In the genomic region with DNA sequence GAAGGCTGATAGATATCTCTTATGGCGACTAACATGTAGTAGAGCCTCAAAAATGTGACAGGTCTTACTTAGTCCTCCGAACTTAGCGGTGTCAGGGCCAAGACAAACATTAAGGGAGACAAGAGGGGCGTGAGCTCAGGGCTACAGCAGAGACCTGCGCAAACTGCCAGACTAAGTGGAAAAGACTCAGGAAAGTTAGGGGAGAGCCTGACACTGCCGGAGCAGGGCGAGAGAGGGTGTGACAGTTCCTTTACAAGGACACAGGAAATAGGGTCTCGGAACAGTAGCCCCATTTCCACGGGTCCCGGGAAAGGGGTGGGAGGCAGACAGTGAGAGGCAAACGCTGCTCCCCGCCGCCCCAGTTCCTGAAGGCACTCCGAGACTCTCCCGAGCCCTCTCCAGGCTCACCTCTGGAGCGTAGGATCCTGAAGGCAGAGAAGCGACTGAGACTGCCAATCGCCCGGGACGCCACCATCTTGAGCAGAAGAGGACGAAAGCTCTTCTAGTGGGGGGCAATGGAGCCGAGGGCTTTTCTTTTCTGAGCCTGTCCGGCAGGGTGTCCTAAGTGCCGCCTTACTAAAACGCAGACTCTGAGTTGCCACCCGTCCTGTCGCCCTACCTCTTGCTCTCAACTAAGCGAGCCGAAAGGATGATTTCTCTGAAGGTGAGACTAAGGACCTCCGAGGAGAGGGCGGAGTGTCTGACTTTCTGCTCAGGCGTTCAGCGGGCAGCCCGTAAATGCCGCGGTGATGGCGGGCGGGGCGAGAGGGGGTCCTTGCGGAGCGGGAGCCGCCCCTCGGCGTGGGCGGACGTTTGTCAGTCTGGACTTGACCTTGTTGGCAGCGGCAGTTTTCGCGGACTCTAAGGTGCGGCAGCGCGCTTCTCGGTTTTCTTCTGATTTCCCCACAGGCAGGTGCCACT, we compare ENCODE assay signal across 8 mouse cellular contexts. TPM values are rescaled to one million over a fixed set of nuclear protein-coding genes. Genes with fewer than 3 reads are reported as not detected.
A peak's percentile ranks its signal among the peaks of the same experiment; 100 is the strongest.
DNase-seq lines count a peak whose midpoint lies in the region; ATAC-seq and TF ChIP-seq lines count a peak whose summit lies in the region.

A gene (minus strand): TSS at position 689 of the 921 bp plus-strand sequence.
A gene (plus strand): TSS at position 775 of the 921 bp plus-strand sequence.

- peak within 1 kb of the TSS; percentile 80; the same call in 1 of the 2 replicates for H3K27ac ChIP-seq in ES-E14 (ENCODE audit: insufficient read depth, low read depth, low read length, poor library complexity, severe bottlenecking)
- peak within 1 kb of the TSS; percentile 80 for H3K27ac ChIP-seq in forebrain, embryonic 16.5 days (ENCODE audit: low read length)
- H3K27ac ChIP-seq in layer of hippocampus, adult 2 months: peak within 1 kb of the TSS; percentile 100
- peak within 1 kb of the TSS; percentile 79 for H3K27ac ChIP-seq in lung, embryonic 14.5 days (ENCODE audit: low read depth)
- peak within 1 kb of the TSS; percentile 98 for H3K27ac ChIP-seq in olfactory bulb, adult 2 months (ENCODE audit: insufficient read depth, low read depth, low read length)
- H3K27ac ChIP-seq in thymus, adult 2 months (ENCODE audit: control insufficient read depth, insufficient read depth, low read length): peak within 1 kb of the TSS; percentile 77

- TF ChIP-seq POLR2A in olfactory bulb, adult 2 months (IDR thresholded peaks at IDR 0.05; ENCODE audit: insufficient read depth, low read depth, low read length): peak; percentile 62
- peak; percentile 68 for TF ChIP-seq POLR2A in thymus, adult 2 months (IDR thresholded peaks at IDR 0.05; ENCODE audit: control insufficient read depth, extremely low read depth, insufficient read depth, low read length, poor library complexity)

- no peaks in the 10 kb centered on the region for H3K9me3 ChIP-seq in ES-E14 (ENCODE audit: control insufficient read depth, insufficient read depth, low read depth, low read length)
- H3K9me3 ChIP-seq in forebrain, embryonic 16.5 days (ENCODE audit: control insufficient read depth, low read length): no peaks in the 10 kb centered on the region
- H3K9me3 ChIP-seq in lung, embryonic 14.5 days (ENCODE audit: low read depth, low read length): no peaks in the 10 kb centered on the region

- H3K4me2 ChIP-seq in forebrain, embryonic 16.5 days (ENCODE audit: low read length): peak within 1 kb of the TSS; percentile 94
- peak within 1 kb of the TSS; percentile 84 for H3K4me2 ChIP-seq in lung, embryonic 14.5 days

- ATAC-seq in forebrain, embryonic 16.5 days: peak; percentile 94
- peak; percentile 91 for ATAC-seq in lung, embryonic 14.5 days (ENCODE audit: insufficient read depth)

- under 1% methylated on average over 52 of the region's 53 CpGs for WGBS in forebrain, embryonic 16.5 days
- WGBS in lung, embryonic 14.5 days: under 1% methylated on average over 53 of the region's 53 CpGs
- WGBS in olfactory bulb, adult 2 months: under 1% methylated on average over 53 of the region's 53 CpGs
- WGBS in thymus, adult 2 months: under 1% methylated on average over 53 of the region's 53 CpGs

- intact Hi-C loops in heart, postnatal 36 days (cut with DNase I): loop anchor here (5.0 kb wide), 1 partner anchor 78 kb away; a partner anchor contains a TSS

- H3K4me3 ChIP-seq in ES-E14 (ENCODE audit: insufficient read depth in 1 of 2, low read depth in 1 of 2, low read length in 2 of 2, poor library complexity in 1 of 2, severe bottlenecking in 1 of 2): peak within 1 kb of the TSS; percentile 70 to 94
- H3K4me3 ChIP-seq in forebrain, embryonic 16.5 days (replicated peaks; ENCODE audit: low read length): peak within 1 kb of the TSS; percentile 73
- peak within 1 kb of the TSS; percentile 98 for H3K4me3 ChIP-seq in layer of hippocampus, adult 2 months
- peak within 1 kb of the TSS; percentile 79 for H3K4me3 ChIP-seq in lung, embryonic 14.5 days (ENCODE audit: low read depth, low read length)
- H3K4me3 ChIP-seq in olfactory bulb, adult 2 months (ENCODE audit: insufficient read depth, low read depth, low read length): peak within 1 kb of the TSS; percentile 84
- H3K4me3 ChIP-seq in thymus, adult 2 months (ENCODE audit: control insufficient read depth, insufficient read depth, low read length): peak within 1 kb of the TSS; percentile 86

- in situ Hi-C loops in ES-E14 (cut with MboI; ENCODE audit: low sequenced_read_pairs in 2 of 2, unreplicated experiment in 2 of 2): no loop called here

- peak; percentile 47 for TF ChIP-seq CTCF in layer of hippocampus, adult 2 months (conservative IDR thresholded peaks at IDR 0.05)
- 0 out of 2 replicates have a peak, but pooled peaks have one; percentile 19 for TF ChIP-seq CTCF in lung, embryonic 14.5 days (IDR thresholded peaks at IDR 0.05; ENCODE audit: low read depth)
- peak; percentile 31; the same call in 1 of the 2 replicates for TF ChIP-seq CTCF in olfactory bulb, adult 2 months (IDR thresholded peaks at IDR 0.05; ENCODE audit: insufficient read depth, low read depth, low read length)
- TF ChIP-seq CTCF in thymus, adult 2 months (IDR thresholded peaks at IDR 0.05; ENCODE audit: borderline replicate concordance, control insufficient read depth, extremely low read depth, insufficient read depth, low read length, poor library complexity): 0 out of 2 replicates have a peak, but pooled peaks have one; percentile 8

- H3K4me1 ChIP-seq in ES-E14 (ENCODE audit: control insufficient read depth in 2 of 2, insufficient read depth in 2 of 2, low read length in 2 of 2, poor library complexity in 1 of 2): peaks cover 0 to 2% of the 10 kb centered on the region in 2 experiments; a peak in 2 of 4 replicates
- peaks cover 22% of the 10 kb centered on the region for H3K4me1 ChIP-seq in forebrain, embryonic 16.5 days (replicated peaks; ENCODE audit: control insufficient read depth, insufficient read depth, low read length)
- peaks cover 3% of the 10 kb centered on the region; the same call in 1 of the 2 replicates for H3K4me1 ChIP-seq in lung, embryonic 14.5 days (ENCODE audit: insufficient read depth)
- 0 out of 2 replicates have a peak, but pooled peaks cover 2% of the 10 kb centered on the region for H3K4me1 ChIP-seq in olfactory bulb, adult 2 months (ENCODE audit: control insufficient read depth, insufficient read depth, low read length)
- no peaks in the 10 kb centered on the region for H3K4me1 ChIP-seq in thymus, adult 2 months (replicated peaks; ENCODE audit: control insufficient read depth, insufficient read depth, low read length)

- no peaks in the 10 kb centered on the region for H3K36me3 ChIP-seq in ES-E14 (ENCODE audit: control insufficient read depth, insufficient read depth, low read length, poor library complexity, severe bottlenecking)
- H3K36me3 ChIP-seq in forebrain, embryonic 16.5 days (ENCODE audit: control insufficient read depth, insufficient read depth): no peaks in the 10 kb centered on the region
- H3K36me3 ChIP-seq in lung, embryonic 14.5 days (ENCODE audit: insufficient read depth): 0 out of 2 replicates have a peak, but pooled peaks cover 3% of the 10 kb centered on the region
- H3K36me3 ChIP-seq in thymus, adult 2 months (ENCODE audit: control insufficient read depth, insufficient read depth, low read length): no peaks in the 10 kb centered on the region

- peak; percentile 81 for DNase-seq in ES-E14 (ENCODE audit: low read depth, low spot score)
- DNase-seq in cerebellum, adult 11-12 months: peak; percentile 91
- peak; percentile 96 to 99 for DNase-seq in heart, postnatal 36 days
- peak; percentile 86 to 94 for DNase-seq in layer of hippocampus, adult 2 months (ENCODE audit: low spot score in 2 of 2)
- DNase-seq in lung, embryonic 14.5 days: peak; percentile 94
- DNase-seq in thymus, adult 2 months: peak; percentile 93

- H3K27me3 ChIP-seq in forebrain, embryonic 16.5 days (replicated peaks; ENCODE audit: control insufficient read depth, insufficient read depth, low read length): no peaks in the 10 kb centered on the region
- H3K27me3 ChIP-seq in lung, embryonic 14.5 days (ENCODE audit: insufficient read depth, low read length): no peaks in the 10 kb centered on the region
- H3K27me3 ChIP-seq in thymus, adult 2 months (ENCODE audit: control insufficient read depth, insufficient read depth, low read length): no peaks in the 10 kb centered on the region

- peak within 1 kb of the TSS; percentile 86 for H3K9ac ChIP-seq in ES-E14 (ENCODE audit: insufficient read depth, low read depth, low read length, poor library complexity, severe bottlenecking)
- H3K9ac ChIP-seq in forebrain, embryonic 16.5 days (replicated peaks; ENCODE audit: low read depth, low read length): peak within 1 kb of the TSS; percentile 80
- H3K9ac ChIP-seq in lung, embryonic 14.5 days: peak within 1 kb of the TSS; percentile 82

TF ChIP-seq in ES-E14, 5 proteins besides CTCF, POLR2A, EP300 and RAD21:
- TF ChIP-seq ZC3H11A (IDR thresholded peaks at IDR 0.05; ENCODE audit: borderline replicate concordance, low read depth, low read length) (no peak), HCFC1 (IDR thresholded peaks at IDR 0.05; ENCODE audit: borderline replicate concordance, insufficient read depth, low read length) (peak; percentile 67; the same call in 1 of the 2 replicates)

RNA-seq across cellular contexts. Expression of the first gene that starts in this region (rescaled TPM):
- total RNA-seq in ES-E14 (2012; rRNA removed): 101 and 102 TPM in 2 replicates
- polyA plus RNA-seq in forebrain, embryonic 16.5 days (2015; fragmentation: Nextera tagmentation; extraction: Ambion mirVana): 76.0 and 80.7 TPM in 2 replicates
- 1,000 to 10,000 TPM; 1,332 to 1,358 TPM for total RNA-seq in heart, postnatal 36 days (2021)
- 10 to 100 TPM; 77.8 to 80.9 TPM for total RNA-seq in layer of hippocampus, adult 2 months (2021)
- 118 and 124 TPM in 2 replicates for polyA plus RNA-seq in lung, embryonic 14.5 days (2014; fragmentation: Nextera tagmentation; extraction: Ambion mirVana)
- polyA plus RNA-seq in olfactory bulb, adult 2 months (2012; ENCODE audit: insufficient read depth, insufficient read length, low replicate concordance, missing spikeins): 248 TPM in 1 of 2 replicates, not detected in the other
- polyA plus RNA-seq in thymus, adult 2 months (2012; rRNA removed): 73.8 and 80.5 TPM in 2 replicates

RNA-seq across cellular contexts. Expression of the second gene that starts in this region (rescaled TPM):
- total RNA-seq in ES-E14 (2012; rRNA removed): 103 and 110 TPM in 2 replicates
- 66.5 and 72.0 TPM in 2 replicates for polyA plus RNA-seq in forebrain, embryonic 16.5 days (2015; fragmentation: Nextera tagmentation; extraction: Ambion mirVana)
- total RNA-seq in heart, postnatal 36 days (2021): 1,000 to 10,000 TPM; 2,118 to 2,205 TPM
- total RNA-seq in layer of hippocampus, adult 2 months (2021): 10 to 100 TPM; 88.4 to 93.2 TPM
- polyA plus RNA-seq in lung, embryonic 14.5 days (2014; fragmentation: Nextera tagmentation; extraction: Ambion mirVana): 124 and 128 TPM in 2 replicates
- not detected in 2 replicates for polyA plus RNA-seq in olfactory bulb, adult 2 months (2012; ENCODE audit: insufficient read depth, insufficient read length, low replicate concordance, missing spikeins)
- 111 and 140 TPM in 2 replicates for polyA plus RNA-seq in thymus, adult 2 months (2012; rRNA removed)

Comparison
In these comparisons a context has a peak if more than half of its experiments do, and no peak if none do; other contexts are left out.
1. Peak in every context shown above with its lines: DNase-seq, ATAC-seq, H3K4me3 ChIP-seq and H3K27ac ChIP-seq.
2. RNA of the first gene that starts in this region (total RNA-seq): 1,332 to 1,358 TPM in heart, postnatal 36 days; 101 to 102 TPM in ES-E14 and 77.8 to 80.9 TPM in layer of hippocampus, adult 2 months; every median in the first group is over 10 times any median in the second.
3. RNA of the second gene that starts in this region (total RNA-seq): 2,118 to 2,205 TPM in heart, postnatal 36 days; 103 to 110 TPM in ES-E14 and 88.4 to 93.2 TPM in layer of hippocampus, adult 2 months; every median in the first group is over 10 times any median in the second.